Mouse (Mus musculus) spleen, adult 10 weeks (tissue): ENCODE measurements around the gene Lhx6. TPM values are rescaled to one million over a fixed set of nuclear protein-coding genes. Genes with fewer than 3 reads are reported as not detected.

ENCODE experiments used
- polyA plus RNA-seq: library from polyadenylated mRNA; stranded (reverse); fragments of 350-450 nt; fragmentation: Illumina TruSeq; extraction: RNeasy Lipid Tissue Mini Kit (QIAGEN cat#74804); gene quantifications from one replicate; pipeline ENCODE4 v1.2.3, GENCODE M21; 2015; ENCODE audit warnings: low replicate concordance; ENCODE audit not compliant: insufficient read depth

Lhx6 gene
- polyA plus RNA-seq: 0.58 TPM

DNA sequence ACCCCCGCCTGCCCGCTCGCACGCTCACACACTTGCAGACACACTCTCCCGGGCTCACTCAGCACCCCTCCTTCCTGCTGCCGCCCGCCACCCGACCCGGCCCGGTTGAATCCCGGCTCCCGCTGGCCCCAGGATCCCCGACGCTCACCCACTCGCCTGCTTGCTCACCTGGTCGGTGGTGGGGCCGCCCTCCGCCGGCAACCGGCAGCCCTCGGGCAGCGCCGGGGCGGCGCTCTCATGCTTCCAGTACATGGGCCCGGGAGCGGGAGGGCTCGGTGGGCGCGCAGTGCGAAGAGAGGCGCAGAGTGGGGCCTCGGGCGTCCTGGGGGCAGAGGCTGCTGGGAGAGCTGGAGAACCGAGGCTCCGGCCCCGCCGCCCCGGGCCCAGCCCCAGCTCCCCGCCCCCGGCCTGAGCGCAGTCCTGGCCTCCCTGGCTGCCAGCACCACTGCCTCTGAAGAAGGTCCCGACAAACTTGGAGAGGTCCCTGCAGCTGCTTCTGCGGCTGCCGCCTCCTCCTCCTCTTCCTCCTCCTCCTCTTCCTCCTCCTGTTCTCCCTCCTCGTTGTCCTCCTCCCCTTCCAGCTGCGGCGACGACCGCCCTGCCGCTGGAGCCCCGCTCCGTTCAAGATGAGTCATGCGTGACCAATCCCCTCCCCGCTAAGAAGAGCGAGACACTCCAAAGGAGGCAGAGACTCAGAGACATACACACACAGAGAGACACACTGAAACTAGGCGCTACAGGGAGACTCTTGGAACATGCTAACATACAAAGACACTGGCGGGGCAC is at the start of gene Lhx6:
Lhx6 (minus strand) TSS at position 453 of the 786 bp plus-strand sequence.

DNA sequence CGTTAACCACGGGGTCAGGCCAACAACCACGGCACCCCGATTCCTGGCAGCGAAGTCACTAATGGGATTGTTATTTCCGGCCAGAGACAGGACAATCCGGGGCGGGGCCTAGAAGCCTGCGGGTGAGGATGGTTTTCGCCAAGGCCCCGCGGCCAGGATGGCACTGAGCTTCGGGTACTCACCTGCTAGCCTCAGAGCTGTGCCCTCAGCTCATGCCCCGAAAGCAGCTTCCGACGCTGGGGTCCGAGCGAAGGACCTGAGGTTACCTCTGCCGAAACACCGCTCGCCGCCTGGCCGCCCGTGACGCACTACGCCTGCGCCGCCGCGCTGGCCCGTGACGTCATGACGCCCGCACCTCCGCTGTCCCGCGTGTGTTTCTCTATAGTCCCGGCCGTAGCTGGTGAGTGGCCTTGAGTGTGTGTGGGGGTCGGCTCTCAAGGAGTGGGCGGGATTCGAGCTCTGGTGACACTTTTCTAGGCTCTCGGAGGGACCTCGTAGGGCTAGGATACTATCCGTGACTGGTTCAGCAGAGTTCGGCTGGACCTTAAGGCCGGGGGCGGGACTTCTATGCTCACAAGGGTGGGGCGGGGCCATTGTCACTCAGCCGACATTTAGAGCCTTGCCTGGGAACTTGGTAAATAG is 31.2 kb upstream of the Lhx6 start, which contains the start of the genes Mrrf and Rbm18:
Mrrf (plus strand) TSS at position 90 of the 642 bp plus-strand sequence.
Rbm18 (minus strand) TSS at position 474 of the 642 bp plus-strand sequence.

DNA sequence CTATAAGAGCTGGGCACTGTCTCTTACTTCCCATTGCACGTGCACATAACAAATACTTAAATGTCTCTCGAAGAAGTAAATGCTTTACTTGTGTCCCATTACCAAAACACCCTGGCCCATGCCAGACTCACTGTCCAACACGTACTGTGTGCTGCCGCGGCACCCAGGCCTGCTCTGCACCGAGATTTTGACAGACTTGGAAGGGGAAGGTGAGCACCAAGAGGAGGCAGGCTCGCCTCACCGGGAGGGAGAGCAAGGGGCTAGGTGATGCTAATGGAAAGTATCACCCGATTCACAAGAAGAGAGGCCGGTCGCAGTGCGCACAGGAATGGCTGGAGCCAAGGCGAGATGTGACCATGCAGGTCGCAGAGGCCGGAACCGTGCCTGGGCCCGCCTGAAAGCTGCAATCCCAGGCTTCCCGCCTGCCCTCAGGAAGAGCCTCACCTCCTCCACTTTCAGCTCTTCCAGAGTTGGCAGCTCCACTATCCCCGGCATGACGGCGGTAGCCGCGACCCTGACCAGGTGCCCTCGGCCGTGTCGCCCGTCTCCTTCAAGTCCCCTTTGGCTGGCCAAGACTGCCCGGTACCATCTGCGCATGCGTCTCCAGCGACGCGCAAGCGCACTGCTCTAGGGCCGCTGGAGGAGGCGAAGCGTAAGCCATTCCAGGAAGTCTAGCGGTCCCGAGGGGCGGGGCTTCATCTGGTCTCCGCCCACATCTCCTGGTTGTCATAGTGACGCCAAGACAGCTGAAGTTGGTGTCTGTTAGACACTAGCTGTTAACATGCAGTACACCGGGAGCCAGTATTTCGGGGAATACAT is 56.3 kb downstream of the Lhx6 start, which contains the start of the genes Ndufa8 and Morn5:
Ndufa8 (minus strand) TSS at position 659 of the 819 bp plus-strand sequence.
Morn5 (plus strand) TSS at position 711 of the 819 bp plus-strand sequence.

Other genes starting within 250 kb of the Lhx6 start
- gene Ttll11, start 125.5 kb downstream of the Lhx6 start, polyA plus RNA-seq: 0.84 TPM
- gene Ndufa8, start 56.0 kb downstream of the Lhx6 start, polyA plus RNA-seq: 33.4 TPM
- gene Morn5, start 56.0 kb downstream of the Lhx6 start, polyA plus RNA-seq: not detected
- gene Mrrf, start 31.0 kb upstream of the Lhx6 start, polyA plus RNA-seq: 13.5 TPM
- gene Rbm18, start 31.4 kb upstream of the Lhx6 start, polyA plus RNA-seq: 41.3 TPM
- 36.1 TPM for gene Ptgs1, start 125.0 kb upstream of the Lhx6 start, polyA plus RNA-seq